Mouse (Mus musculus): ENCODE measurements around the gene Sall4. TPM values are rescaled to one million over a fixed set of nuclear protein-coding genes. Genes with fewer than 3 reads are reported as not detected.
A peak's percentile ranks its signal among the peaks of the same experiment; 100 is the strongest.

Gene Sall4
- total RNA-seq (2014; fragmentation: Nextera tagmentation) (not detected in 2 replicates), total RNA-seq (2017) (not detected in 2 replicates)

GRCm38 (mm10) chr2:168767582-168767981, at the start of gene Sall4:
Gene Sall4, minus strand, starts transcription at chr2:168767943.
- no peak for ATAC-seq (replicated peaks; ENCODE audit: low FRiP score, low TSS enrichment, poor library complexity, severe bottlenecking)

- no peak for ATAC-seq (replicated peaks; ENCODE audit: low FRiP score, low TSS enrichment, poor library complexity, severe bottlenecking)
Observed at GRCm38 (mm10) chr2:168813243-168813642, 45.5 kb upstream of the Sall4 start.

- ATAC-seq (replicated peaks; ENCODE audit: low FRiP score, low TSS enrichment, poor library complexity, severe bottlenecking): no peak
Observed at GRCm38 (mm10) chr2:168809895-168810294, 42.2 kb upstream of the Sall4 start.

- no peak for ATAC-seq (replicated peaks; ENCODE audit: low FRiP score, low TSS enrichment, poor library complexity, severe bottlenecking)
Observed at GRCm38 (mm10) chr2:168807681-168808080, 39.9 kb upstream of the Sall4 start.

GRCm38 (mm10) chr2:168803849-168804248, 36.1 kb upstream of the Sall4 start:
- ATAC-seq (replicated peaks; ENCODE audit: low FRiP score, low TSS enrichment, poor library complexity, severe bottlenecking): no peak

GRCm38 (mm10) chr2:168799326-168799725, 31.6 kb upstream of the Sall4 start:
- ATAC-seq (replicated peaks; ENCODE audit: low FRiP score, low TSS enrichment, poor library complexity, severe bottlenecking): no peak

- ATAC-seq (replicated peaks; ENCODE audit: low FRiP score, low TSS enrichment, poor library complexity, severe bottlenecking): no peak
Observed at GRCm38 (mm10) chr2:168798921-168799320, 31.2 kb upstream of the Sall4 start.

GRCm38 (mm10) chr2:168791115-168791802, 23.5 kb upstream of the Sall4 start:
- no peak for ATAC-seq (replicated peaks; ENCODE audit: low FRiP score, low TSS enrichment, poor library complexity, severe bottlenecking)

GRCm38 (mm10) chr2:168786174-168786573, 18.4 kb upstream of the Sall4 start:
- no peak for ATAC-seq (replicated peaks; ENCODE audit: low FRiP score, low TSS enrichment, poor library complexity, severe bottlenecking)

GRCm38 (mm10) chr2:168780596-168780995, 12.9 kb upstream of the Sall4 start:
- no peak for ATAC-seq (replicated peaks; ENCODE audit: low FRiP score, low TSS enrichment, poor library complexity, severe bottlenecking)

GRCm38 (mm10) chr2:168780024-168780423, 12.3 kb upstream of the Sall4 start:
- no peak for ATAC-seq (replicated peaks; ENCODE audit: low FRiP score, low TSS enrichment, poor library complexity, severe bottlenecking)

- no peak for ATAC-seq (replicated peaks; ENCODE audit: low FRiP score, low TSS enrichment, poor library complexity, severe bottlenecking)
Observed at GRCm38 (mm10) chr2:168777481-168777880, 9.7 kb upstream of the Sall4 start.

- no peak for ATAC-seq (replicated peaks; ENCODE audit: low FRiP score, low TSS enrichment, poor library complexity, severe bottlenecking)
Observed at GRCm38 (mm10) chr2:168776238-168776637, 8.5 kb upstream of the Sall4 start.

GRCm38 (mm10) chr2:168769259-168769658, 1.5 kb upstream of the Sall4 start:
- ATAC-seq (replicated peaks; ENCODE audit: low FRiP score, low TSS enrichment, poor library complexity, severe bottlenecking): no peak

GRCm38 (mm10) chr2:168766538-168767361, 993 bp downstream of the Sall4 start:
- no peak for ATAC-seq (replicated peaks; ENCODE audit: low FRiP score, low TSS enrichment, poor library complexity, severe bottlenecking)

- no peak for ATAC-seq (replicated peaks; ENCODE audit: low FRiP score, low TSS enrichment, poor library complexity, severe bottlenecking)
Observed at GRCm38 (mm10) chr2:168765696-168766537, 1.8 kb downstream of the Sall4 start.

GRCm38 (mm10) chr2:168765065-168765681, 2.6 kb downstream of the Sall4 start:
- ATAC-seq (replicated peaks; ENCODE audit: low FRiP score, low TSS enrichment, poor library complexity, severe bottlenecking): peak; percentile 70

- ATAC-seq (replicated peaks; ENCODE audit: low FRiP score, low TSS enrichment, poor library complexity, severe bottlenecking): no peak
Observed at GRCm38 (mm10) chr2:168764460-168764867, 3.3 kb downstream of the Sall4 start.

- ATAC-seq (replicated peaks; ENCODE audit: low FRiP score, low TSS enrichment, poor library complexity, severe bottlenecking): no peak
Observed at GRCm38 (mm10) chr2:168763785-168764184, 4.0 kb downstream of the Sall4 start.

Data from megakaryocyte-erythroid progenitor cell, adult 5-6 weeks (primary cell).